Mouse (Mus musculus): ENCODE measurements around the gene Anp32a. TPM values are rescaled to one million over a fixed set of nuclear protein-coding genes. Genes with fewer than 3 reads are reported as not detected.

Anp32a gene
- total RNA-seq, 2 experiments from 2014 or later: 206 to 209 TPM

DNA sequence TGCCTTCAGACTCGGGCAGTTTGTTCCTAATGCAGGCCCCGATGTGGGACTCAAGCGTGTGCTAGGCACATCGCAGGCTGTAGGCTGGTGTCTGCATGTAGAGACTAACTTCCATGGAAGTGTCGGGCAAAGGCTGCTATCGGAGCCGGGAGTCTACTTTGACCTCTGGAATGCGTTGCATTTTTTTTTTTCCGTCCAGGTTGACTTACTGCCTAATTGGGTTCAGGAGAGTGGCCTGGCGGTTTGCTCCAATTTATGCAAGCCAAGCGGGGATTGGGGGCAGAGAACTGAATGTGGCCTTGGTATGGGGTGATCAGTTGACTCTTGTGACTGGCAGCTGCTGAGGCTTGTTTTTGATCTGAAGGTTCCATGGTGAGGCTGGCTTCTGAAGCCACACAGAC lies 4.0 kb downstream of the Anp32a start:
- peak in 1 of 2 experiments; percentile 43 for DNase-seq
- intact Hi-C loops (cut with DNase I): loop anchor here (2.0 to 10.0 kb wide), 2 partner anchors 18 to 220 kb away; partner anchors contain the start of gene Glce

DNA sequence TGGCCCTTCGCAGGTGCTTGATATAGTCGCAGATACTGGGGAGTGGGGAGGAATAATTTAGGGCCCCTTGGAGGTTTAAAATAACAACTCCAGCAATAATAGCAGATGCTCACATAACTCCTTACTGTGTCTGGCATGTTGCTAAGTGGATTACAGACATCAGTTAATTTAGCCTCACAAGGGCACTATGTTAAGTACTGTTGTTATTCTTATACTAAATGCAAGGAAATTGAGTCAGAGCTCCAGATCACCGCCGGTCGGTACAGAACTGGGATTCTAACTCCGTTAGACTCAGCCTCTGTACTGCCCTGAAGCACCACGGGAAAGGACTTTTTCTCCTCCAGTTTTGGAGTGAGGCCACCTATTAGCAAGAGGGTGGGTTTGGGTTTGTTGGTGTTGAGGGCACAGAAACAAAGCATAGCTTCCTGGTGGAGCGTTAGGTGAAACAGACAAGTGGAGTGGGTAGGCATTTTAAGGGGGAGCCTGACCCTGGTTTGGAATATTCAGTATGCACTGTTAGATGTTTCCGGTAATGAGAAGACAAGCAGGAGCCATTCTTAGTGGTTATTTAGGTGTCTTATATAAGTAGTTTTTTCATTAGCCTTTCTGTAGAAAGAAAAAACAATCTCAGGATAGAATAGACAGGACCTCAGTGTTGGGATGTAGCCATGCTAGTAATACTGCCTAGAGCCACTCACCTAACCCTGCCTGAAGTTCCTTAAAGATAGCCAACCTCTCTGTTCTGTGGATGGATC lies 4.7 kb downstream of the Anp32a start:
- no peak for DNase-seq
- intact Hi-C loops (cut with DNase I): loop anchor here (2.0 to 10.0 kb wide), 2 partner anchors 17 to 221 kb away; partner anchors contain the start of gene Glce

DNA sequence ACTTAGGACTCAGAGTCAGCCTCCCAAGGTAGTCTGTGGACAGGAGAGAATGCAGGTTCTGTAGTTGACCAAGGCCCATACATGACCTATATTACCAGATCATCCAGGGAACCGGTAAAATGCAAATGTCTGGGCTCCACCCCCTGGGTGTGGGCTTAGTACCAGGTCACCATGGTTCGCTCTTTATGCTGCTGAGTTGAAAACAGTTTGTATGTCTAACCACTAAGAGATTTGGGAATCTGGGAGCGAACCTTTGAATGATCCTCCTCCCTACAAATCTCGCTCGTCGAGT lies 5.2 kb downstream of the Anp32a start:
- DNase-seq: no peak

DNA sequence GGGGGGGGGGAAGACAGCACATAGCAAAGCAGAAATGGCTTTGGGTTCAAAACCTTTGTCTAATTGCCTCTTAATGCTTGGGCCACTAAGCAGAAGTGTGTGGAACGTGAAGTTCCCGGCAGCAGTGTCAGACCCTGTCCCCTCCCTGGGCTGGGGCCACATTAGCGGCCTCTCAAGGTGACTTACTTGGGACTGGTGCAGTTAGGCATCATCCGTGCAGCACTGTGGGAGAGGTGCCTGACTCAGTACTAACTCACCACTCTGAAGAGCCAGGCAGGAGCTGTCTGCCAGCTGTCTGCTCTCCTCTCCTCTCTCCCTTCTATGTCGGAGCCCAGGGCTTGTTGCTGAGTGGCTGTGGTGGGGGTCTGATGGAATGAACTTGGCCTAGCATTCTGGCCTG lies 6.1 kb downstream of the Anp32a start:
- intact Hi-C loops (cut with DNase I): loop anchor here (10.0 kb wide), 1 partner anchor 222 kb away; the partner anchor contains the start of gene Glce
- DNase-seq: no peak

More for the DNA sequence above, 5.2 kb downstream of the Anp32a start:
- intact Hi-C loops (cut with DNase I): loop anchor here (10.0 kb wide), 1 partner anchor 222 kb away; the partner anchor contains the start of gene Glce

DNA sequence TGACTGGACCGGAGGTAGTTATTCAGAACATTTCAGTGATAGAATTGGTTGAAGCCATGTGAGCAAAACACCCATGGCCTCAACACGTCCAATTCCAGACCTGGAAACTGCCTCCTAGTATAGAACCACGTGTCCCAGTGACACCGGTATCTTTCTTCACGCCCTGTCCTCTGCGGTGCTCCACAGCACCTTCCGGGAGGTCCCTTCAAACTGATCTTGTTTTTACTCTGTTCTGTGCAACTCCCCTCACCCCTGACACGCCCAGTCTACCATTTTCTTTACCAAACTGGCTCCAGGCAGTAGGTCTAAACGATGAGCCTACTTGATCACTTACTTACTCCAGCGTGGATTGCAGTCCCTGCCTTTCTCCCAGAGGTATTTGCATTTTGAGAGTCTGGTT lies 7.0 kb downstream of the Anp32a start:
- intact Hi-C loops (cut with DNase I): loop anchor here (10.0 kb wide), 1 partner anchor 223 kb away; the partner anchor contains the start of gene Glce
- no peak for DNase-seq

DNA sequence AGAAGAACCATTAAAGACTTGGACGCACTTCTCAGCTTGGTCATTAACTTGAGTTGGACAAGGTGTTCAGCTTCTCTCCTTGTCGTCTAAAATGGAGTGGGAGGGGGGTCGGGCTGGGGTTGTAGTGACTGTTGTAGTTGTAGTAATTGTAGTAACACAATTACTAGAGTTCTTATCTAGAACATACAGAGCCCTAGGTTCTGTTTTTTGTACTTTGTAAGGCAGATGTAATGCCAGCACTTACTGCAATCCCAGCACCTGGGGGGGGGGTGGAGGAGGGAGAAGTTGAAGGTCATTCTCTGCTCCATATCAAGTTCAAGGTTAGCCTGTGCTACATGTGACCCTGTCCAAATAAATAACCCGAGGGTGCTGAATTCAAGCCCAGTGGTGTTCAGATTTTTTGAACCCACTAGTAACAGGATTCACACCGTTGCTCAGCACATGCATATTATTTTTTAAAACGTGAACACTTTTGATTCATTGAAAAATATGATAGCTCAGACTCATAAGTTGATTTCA lies 7.4 kb downstream of the Anp32a start:
- intact Hi-C loops (cut with DNase I): loop anchor here (10.0 kb wide), 1 partner anchor 224 kb away; the partner anchor contains the start of gene Glce
- no peak for DNase-seq

DNA sequence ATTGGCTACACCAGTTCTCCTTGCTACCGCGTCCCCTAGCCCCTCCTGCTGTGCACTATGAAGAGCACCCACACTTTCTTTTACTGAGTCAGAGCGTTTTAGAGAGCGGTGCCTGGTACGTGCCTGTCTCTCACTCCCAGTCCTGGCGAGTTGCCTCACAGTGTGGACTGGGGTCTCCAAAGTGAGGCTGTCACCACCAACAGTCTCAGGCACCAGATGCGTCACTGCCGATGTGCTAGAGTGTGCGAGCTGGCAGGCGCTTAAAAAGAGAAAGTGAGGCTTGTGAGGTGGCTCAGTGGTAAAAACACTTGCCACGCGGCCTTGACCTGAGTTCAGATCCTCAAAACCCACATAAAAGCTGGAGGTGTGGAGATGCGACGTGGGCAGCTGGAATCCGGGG lies 8.2 kb downstream of the Anp32a start:
- peak in 1 of 2 experiments; percentile 8 for DNase-seq
- intact Hi-C loops (cut with DNase I): loop anchor here (10.0 kb wide), 1 partner anchor 224 kb away; the partner anchor contains the start of gene Glce

DNA sequence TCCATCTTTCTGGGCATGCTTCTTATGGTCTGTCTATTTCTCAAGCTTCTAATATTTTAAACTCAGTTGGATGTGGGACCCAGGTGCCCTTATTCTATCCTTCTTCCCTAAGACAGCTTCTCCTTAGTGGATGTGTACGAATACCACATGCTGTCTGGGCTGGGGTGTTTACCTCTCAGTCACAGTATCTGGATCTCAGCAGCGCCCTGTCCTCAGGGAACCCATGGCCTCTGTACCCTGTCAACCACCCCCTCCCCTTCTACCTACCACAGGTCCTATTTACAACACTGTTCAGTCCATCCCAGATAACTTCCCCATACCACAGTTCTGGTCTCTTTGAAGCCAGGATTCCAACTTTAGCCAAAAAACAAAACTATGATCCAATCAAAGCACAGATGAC lies 9.6 kb downstream of the Anp32a start:
- DNase-seq: no peak
- intact Hi-C loops (cut with DNase I): no loop called here

DNA sequence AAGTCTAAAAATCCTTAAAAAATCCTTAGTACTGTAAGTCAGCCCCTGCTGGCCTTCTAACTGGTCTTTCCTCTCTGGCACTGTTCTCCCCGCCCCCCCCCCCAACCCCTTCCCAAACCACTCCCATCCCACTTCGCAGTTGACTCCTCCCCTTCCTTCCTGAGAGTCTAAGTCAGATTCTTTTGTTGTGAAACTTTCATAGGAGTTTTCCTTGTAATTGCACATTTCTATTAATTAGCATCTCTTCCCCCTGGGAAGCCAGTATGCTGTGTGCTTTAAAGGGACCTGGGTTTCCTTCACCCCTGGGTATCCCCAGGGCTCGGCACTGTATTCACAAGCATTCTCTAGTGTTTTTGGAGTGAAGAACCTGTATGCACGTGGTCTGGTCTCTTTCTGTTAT lies 10.1 kb downstream of the Anp32a start:
- intact Hi-C loops (cut with DNase I): no loop called here
- no peak for DNase-seq

DNA sequence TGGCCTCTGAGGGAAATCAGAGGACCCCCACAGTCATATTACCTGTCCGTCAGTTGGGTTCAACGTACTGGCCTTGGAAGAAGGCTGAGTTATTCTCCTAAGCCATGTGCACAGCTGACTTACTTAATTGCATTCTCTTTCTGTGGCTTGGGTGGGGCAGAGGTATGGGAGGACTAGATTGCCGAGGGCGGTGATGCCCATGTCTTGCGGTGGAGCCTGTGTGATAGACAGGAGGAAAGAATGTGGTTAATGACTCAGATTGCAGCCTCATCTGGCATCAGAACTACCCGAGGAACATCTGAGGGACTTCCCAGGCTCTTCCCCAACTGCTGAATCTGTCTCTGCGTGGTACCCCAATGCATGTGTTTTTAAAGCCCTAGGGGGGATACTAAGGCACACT lies 12.7 kb downstream of the Anp32a start:
- peak in 1 of 2 experiments; percentile 1 for DNase-seq
- intact Hi-C loops (cut with DNase I): no loop called here

DNA sequence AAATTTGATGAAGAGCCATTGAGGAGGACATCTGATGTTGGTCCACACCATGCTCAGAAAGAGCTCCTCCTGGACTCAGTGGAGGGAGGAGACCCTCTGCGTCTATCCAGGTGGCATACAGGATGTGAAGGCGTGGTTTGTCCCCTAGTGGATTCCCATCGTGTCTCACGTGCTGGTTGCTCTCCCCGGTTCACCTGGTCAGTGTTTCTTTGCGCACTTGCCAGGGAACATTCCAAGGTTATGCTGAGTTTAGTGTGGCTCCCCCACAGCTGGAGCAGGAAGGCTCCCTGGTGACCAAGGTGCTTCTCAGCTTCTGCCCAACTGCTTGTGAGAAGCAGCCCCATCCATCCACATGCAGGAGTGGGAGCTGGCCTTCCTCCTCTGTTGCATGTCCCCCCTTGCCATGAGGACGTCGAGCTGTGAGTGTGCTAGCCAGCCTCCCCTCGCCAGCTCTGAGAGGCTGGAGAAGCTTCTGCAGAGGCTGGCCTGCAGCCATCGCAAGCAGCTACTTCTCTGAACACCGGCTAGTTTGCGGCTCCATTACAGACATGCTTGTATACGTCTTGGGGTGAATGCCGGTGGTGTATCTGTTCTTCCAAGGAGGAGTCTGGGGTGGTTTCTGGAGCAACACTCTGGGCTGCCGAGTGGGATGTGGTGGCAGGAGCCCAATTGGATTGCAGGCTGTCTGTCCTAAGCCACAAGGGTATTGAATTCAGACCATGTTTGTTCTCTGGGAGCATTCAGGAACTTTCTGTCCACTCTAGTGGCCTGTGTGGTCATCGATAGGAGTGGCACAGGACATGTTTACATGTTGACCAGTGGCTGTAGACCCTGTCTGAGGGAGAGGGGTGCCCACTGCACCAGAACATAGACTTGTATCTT lies 14.0 kb downstream of the Anp32a start:
- intact Hi-C loops (cut with DNase I): no loop called here
- no peak for DNase-seq

DNA sequence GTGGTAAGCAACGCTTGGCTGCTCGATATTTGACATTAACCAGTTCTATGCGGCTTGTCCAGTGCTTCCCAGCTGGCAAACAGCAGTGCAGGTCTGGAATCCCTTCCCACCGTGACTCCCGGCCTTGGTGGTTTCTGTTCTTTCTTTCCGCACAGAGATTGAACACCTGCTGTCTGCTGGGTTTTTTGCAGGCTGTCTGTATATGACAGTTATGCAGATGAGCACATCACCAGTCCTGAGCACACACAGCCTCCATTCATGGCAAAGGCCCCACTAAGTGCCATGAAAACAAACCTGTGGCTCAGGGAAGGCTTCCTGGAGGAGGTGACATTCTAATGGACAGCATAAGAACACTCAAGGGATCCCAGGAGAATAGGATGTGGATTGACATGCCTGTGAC lies 14.7 kb downstream of the Anp32a start:
- intact Hi-C loops (cut with DNase I): no loop called here
- no peak for DNase-seq

DNA sequence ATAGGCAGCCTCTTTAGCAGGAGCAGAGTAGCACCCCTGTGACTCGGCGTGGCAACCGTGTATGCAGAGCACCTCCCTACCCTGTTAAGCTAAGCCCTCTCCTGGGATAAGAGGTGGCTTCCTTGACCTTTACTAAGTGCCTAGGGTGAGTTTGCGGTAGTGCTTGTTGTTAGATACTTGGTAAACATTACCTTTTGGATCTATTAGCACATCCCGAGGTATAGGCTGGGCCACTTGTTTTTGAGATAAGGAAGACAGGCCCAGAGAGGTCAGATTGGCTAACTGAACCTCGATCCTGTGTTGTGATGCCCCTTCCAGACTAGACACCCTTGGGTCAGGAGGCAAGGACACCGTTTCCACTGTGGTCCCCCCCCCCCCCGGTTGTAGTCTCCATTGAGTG lies 16.5 kb downstream of the Anp32a start:
- intact Hi-C loops (cut with DNase I): no loop called here
- DNase-seq: no peak

DNA sequence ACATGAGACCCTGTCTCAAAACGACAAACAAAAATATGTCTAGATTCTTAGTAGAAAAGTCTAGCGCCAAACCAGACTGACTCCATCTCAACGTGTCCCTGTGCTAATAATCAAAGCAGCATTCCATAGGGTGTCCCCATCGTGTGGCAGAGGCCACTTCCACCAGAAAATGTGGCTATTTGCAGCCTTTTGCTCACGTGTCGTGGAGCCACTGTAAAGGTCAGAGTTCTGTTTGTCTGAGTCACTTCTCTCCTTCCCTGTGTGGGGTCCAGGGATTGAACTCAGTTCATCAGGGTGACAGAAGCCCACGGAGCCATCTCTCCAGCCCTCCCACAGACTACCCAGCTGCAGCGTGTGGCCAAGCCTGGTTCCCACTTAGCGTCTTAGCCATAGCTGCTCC lies 17.8 kb downstream of the Anp32a start:
- no peak for DNase-seq
- intact Hi-C loops (cut with DNase I): no loop called here

DNA sequence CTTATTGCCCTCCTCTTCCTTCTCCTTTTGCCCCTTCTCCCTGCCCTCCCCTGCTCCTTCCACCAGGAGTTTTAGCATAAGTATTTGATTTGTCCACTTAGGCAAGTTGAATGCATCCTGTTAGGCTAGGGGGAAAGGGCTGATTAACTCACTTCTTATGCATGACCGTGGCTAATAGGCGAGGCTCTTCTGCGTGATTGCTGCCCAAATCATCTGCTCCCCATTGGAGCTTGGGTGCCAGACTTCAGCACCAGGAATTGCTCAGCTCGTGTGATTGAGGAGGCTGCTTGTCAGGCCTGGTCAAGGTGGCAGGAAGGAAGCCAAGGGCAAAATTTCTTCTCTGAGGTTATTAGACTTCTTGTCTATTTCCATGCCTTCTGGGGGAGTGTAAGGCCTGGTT lies 19.8 kb downstream of the Anp32a start:
- no peak for DNase-seq
- intact Hi-C loops (cut with DNase I): no loop called here

DNA sequence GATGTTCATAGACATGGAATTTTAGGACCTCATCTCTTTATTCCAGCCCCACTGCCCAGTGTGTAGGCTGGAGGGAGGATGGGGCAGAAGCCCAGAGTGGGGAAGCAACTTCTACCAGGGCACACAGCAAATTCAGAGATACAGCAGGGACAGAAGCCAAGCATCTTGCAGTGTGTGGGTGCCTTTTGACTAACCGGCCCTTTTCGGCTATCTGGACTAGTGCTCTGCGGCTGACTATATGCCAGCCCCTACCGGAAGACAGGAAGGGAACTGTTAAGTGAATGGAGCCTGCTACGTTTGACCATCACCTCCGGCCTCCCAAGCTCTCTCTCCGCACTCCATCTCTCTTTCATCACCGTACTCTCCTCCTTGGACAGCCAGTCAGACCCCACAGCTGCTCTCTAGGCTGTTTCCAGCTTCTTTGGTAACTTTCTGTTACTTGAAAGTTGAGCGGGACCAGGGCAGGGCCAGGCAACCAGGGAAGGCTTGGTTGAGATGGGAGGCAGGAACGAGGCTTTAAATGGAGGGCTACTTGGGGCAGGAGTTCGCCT lies 21.8 kb downstream of the Anp32a start:
- no peak for DNase-seq
- intact Hi-C loops (cut with DNase I): loop anchor here (2.0 kb wide), 1 partner anchor 18 kb away; no protein-coding TSS in a partner anchor

DNA sequence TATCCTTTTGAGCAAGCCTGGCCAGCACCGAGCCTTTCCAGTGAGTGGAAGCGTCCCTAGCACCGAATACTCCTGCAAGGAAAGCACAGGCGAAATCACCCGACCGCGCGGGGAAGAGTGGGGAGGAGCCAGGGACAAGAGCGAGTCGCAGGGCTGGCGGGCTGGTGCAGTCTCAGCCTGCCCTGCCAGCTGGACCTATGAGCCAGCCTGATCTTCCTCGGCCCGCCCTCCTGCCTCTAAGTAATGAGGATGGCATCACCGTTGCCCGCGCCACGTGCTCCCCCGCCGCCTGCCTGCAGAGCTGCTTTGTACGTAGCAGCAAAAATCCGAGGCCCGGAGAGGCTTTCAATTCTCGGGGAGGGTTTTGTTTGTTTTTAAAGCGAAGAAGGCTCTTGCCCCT lies 22.5 kb downstream of the Anp32a start:
- intact Hi-C loops (cut with DNase I): loop anchor here (2.0 kb wide), 1 partner anchor 19 kb away; no protein-coding TSS in a partner anchor
- peak; percentile 77 to 79 for DNase-seq

DNA sequence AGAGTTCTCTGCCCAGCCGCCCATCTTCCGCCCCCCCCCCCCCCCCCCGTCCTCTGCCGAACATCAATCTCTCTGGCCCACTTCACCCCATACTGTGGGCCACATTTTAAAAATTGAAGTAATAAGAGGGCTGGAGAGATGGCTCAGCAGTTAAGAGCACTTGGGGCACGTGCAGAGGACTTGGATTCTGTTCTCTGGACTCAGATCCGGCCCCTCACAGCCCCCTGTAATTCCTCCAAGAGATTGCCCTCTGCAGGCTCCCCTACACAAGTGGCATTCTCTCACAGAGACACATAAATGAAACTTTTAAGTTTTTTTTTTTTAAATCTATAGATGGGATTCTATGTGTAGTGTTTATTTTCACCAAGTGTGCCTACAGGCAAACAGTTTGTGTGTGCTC lies 23.1 kb downstream of the Anp32a start:
- intact Hi-C loops (cut with DNase I): no loop called here
- DNase-seq: no peak

DNA sequence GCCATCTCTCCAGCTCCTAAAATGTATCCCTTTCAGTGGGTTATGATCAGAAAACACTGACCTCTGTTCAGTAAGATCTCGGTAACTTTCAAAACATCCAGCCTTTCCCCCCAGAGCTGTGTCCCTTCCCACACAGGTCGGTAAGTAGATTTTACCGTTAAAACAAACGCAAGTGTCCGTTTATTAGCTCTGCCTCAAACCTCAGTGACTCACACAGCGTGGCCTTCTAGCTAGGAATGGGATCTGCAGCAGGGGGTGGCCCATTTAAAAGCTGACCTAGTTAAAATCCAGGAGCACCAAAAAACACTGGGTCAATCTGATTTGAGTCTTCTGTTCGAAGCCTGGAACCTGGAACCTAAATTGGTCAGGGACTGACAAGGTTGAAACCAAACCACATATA lies 23.7 kb downstream of the Anp32a start:
- intact Hi-C loops (cut with DNase I): no loop called here
- DNase-seq: no peak

DNA sequence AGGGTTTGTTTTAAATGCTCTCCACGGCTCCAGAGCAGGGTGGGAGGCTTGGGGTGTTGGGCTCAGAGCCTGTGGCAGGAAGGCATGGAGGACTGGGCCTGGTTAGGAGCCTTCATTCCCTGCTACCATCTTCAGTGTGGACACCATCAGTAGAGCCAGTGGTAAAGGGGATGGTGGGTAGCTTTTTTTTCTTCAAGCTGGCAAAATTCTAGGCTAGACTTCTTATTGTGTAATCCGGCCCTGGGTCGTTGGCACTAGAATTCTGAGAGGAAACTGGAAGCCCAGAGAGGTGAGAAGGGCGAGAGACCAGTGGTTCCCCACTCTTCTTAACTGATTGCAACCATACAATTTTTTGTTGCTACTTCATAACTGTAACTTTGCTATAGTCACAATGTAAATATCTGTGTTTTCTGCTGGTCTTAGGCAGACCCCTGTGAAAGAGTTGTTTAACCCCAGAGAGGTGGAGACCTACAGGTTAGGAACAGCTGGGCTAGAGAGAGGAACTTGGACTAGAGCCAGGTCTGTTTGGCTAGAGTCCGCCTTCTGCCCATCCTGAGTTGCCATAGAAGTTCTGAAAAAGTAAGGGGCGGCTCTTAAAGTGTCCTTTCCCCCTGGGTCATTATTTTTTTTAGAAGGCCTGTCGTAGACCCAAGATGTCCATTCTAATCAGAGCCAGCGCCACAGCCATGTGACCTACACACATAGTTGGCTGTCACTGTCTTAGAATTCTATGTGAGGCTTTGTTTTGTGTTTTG lies 24.4 kb downstream of the Anp32a start:
- DNase-seq: no peak
- intact Hi-C loops (cut with DNase I): no loop called here

All from heart, postnatal 36 days (tissue).